Mouse (Mus musculus) liver, embryonic 16.5 days (tissue): ENCODE measurements around the gene Hectd4. TPM values are rescaled to one million over a fixed set of nuclear protein-coding genes. Genes with fewer than 3 reads are reported as not detected.
"Not testable (repeated sequence)": the region's sequence is repeated elsewhere in the genome, so short reads cannot be mapped to it uniquely, and the experiment has no call there.

ENCODE experiments used
- ATAC-seq: fragments of 200-750 bp; cut with Nextera tagmentation; 2 replicates; pipeline ENCODE4 v1.8.0; 2017; ENCODE audit warnings: low read depth, mild to moderate bottlenecking, moderate number of reproducible peaks, moderate library complexity
- H3K27ac ChIP-seq: fragments of 300-500 bp; sonication (generic); 2 replicates; pipeline ENCODE4 v1.5.1; 2014; ENCODE audit warnings: mild to moderate bottlenecking, low read length
- H3K27me3 ChIP-seq: fragments of 300-500 bp; sonication (generic); 2 replicates; pipeline ENCODE4 v1.6.1; 2014; ENCODE audit warnings: low read depth, low read length, mixed read lengths; ENCODE audit not compliant: control insufficient read depth, insufficient read depth
- H3K36me3 ChIP-seq: fragments of 300-500 bp; sonication (generic); 2 replicates; pipeline ENCODE4 v1.6.1; 2014; ENCODE audit warnings: mild to moderate bottlenecking; ENCODE audit not compliant: control insufficient read depth, insufficient read depth
- H3K4me1 ChIP-seq: fragments of 300-500 bp; sonication (generic); 2 replicates; pipeline ENCODE4 v1.6.1; 2014; ENCODE audit warnings: low read depth, low read length, mixed read lengths; ENCODE audit not compliant: control insufficient read depth
- H3K4me2 ChIP-seq: fragments of 300-500 bp; sonication (generic); 2 replicates; pipeline ENCODE4 v1.6.1; 2014; ENCODE audit warnings: low read depth, low read length, mixed read lengths
- H3K4me3 ChIP-seq: fragments of 300-500 bp; sonication (generic); 2 replicates; pipeline ENCODE4 v1.5.1; 2014; ENCODE audit warnings: low read depth, mild to moderate bottlenecking, low read length
- H3K9ac ChIP-seq: fragments of 300-500 bp; sonication (generic); 2 replicates; pipeline ENCODE4 v1.6.1; 2014; ENCODE audit warnings: low read depth, low read length
- H3K9me3 ChIP-seq: fragments of 300-500 bp; sonication (generic); replicated peaks from 2 replicates; pipeline ENCODE4 v1.6.1; 2016; ENCODE audit warnings: low read length; ENCODE audit not compliant: control insufficient read depth
- WGBS: fragments of 180-500 bp; shearing (Covaris S2); extraction: QIAGEN DNeasy Blood & Tissue Kit; methylation state at CpG from one replicate; pipeline ENCODE4 v1.1.7; 2014; ENCODE audit not compliant: insufficient replicate concordance; 5-methylcytosine and 5-hydroxymethylcytosine counted together
- polyA plus RNA-seq: library from polyadenylated mRNA; unstranded; fragments of >200 nt; fragmentation: Nextera tagmentation; extraction: Ambion mirVana; gene quantifications from 2 replicates; pipeline ENCODE4 v1.2.1, GENCODE M21; 2015

Hectd4 gene
- polyA plus RNA-seq, 1 experiment from 2014 or later = 8.7 TPM

DNA sequence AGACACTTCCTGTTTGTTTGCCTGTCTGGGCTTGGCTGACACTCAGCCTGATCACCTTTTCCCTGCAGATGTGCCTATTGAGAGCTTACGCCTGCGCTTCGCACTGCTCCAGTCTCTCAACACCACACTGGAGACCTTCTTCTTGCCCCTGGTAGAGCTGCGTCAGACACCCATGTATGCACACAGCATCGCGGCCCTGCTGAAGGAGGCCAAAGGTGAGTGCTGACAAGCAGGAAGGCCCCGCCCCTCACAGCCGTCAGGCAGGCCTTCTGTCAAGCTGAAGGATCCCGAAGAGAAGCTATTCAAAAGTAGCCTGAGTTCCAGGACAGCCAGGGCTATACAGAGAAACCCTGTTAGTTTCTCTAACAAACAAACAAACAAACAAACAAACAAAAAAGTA is 139.2 kb downstream of the Hectd4 start:
- no peak for ATAC-seq
- no peaks in the 10 kb centered on the region for H3K9me3 ChIP-seq
- H3K27ac ChIP-seq = no peak overlapping the region
- H3K4me1 ChIP-seq = peaks cover 3% of the 10 kb centered on the region; the same call in 1 of the 2 replicates
- 74% methylated on average over 9 of the region's 9 CpGs for WGBS
- H3K9ac ChIP-seq = no peak overlapping the region
- H3K27me3 ChIP-seq = no peaks in the 10 kb centered on the region
- no peak overlapping the region for H3K4me3 ChIP-seq
- H3K4me2 ChIP-seq = no peak overlapping the region
- peaks cover 100% of the 10 kb centered on the region for H3K36me3 ChIP-seq

DNA sequence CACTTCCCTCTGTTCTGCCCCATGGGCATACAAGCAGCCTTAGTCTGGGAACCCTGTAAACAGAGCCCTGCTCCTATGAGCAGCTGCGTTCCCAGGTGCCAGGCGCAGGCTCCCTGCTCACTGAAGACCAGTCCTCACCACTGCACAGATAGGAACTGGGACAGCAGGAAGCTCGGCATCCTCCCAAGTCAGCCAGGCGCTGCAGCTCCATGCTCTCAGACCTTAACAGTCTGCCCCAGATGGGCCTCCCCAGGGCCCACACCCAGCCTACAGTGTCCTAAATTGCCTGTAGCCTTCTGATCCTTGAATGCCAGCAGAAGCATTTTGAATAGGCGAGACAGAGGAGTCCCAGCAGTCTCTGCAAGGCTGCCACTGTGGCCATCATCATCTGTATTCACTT is 141.7 kb downstream of the Hectd4 start:
- 84% methylated on average over 5 of the region's 5 CpGs for WGBS
- Histone ChIP-seq H3K27ac (no peak overlapping the region), H3K4me3 (no peak overlapping the region), H3K27me3 (no peaks in the 10 kb centered on the region), H3K9me3 (no peaks in the 10 kb centered on the region), H3K4me2 (no peak overlapping the region), H3K4me1 (peaks cover 3% of the 10 kb centered on the region; the same call in 1 of the 2 replicates), H3K36me3 (peaks cover 100% of the 10 kb centered on the region), H3K9ac (no peak overlapping the region)
- ATAC-seq = no peak

DNA sequence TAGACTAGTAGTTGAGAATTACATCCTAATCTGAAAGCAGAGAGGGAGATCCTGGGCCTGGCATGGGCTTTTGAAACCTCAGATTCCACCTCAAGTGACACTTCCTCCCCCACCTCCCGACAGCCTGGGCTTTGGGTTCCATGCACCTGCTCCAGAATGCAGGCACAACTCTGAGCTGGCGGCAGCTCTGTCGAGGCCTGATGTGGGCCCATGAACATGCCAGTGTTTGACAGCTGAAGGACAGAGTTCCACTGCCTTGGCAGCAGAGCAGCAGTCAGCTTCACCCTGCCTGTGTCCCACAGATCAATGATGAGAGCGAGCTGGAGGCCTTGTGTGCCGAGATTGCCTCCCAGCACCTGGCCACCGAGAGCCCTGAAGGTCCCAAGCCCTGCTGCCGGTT is 143.4 kb downstream of the Hectd4 start:
- WGBS = 81% methylated on average over 7 of the region's 7 CpGs
- Histone ChIP-seq H3K4me2 (no peak overlapping the region), H3K4me3 (no peak overlapping the region), H3K36me3 (peaks cover 99% of the 10 kb centered on the region), H3K4me1 (peaks cover 3% of the 10 kb centered on the region; the same call in 1 of the 2 replicates), H3K9me3 (no peaks in the 10 kb centered on the region), H3K27ac (no peak overlapping the region), H3K9ac (no peak overlapping the region), H3K27me3 (no peaks in the 10 kb centered on the region)
- no peak for ATAC-seq

DNA sequence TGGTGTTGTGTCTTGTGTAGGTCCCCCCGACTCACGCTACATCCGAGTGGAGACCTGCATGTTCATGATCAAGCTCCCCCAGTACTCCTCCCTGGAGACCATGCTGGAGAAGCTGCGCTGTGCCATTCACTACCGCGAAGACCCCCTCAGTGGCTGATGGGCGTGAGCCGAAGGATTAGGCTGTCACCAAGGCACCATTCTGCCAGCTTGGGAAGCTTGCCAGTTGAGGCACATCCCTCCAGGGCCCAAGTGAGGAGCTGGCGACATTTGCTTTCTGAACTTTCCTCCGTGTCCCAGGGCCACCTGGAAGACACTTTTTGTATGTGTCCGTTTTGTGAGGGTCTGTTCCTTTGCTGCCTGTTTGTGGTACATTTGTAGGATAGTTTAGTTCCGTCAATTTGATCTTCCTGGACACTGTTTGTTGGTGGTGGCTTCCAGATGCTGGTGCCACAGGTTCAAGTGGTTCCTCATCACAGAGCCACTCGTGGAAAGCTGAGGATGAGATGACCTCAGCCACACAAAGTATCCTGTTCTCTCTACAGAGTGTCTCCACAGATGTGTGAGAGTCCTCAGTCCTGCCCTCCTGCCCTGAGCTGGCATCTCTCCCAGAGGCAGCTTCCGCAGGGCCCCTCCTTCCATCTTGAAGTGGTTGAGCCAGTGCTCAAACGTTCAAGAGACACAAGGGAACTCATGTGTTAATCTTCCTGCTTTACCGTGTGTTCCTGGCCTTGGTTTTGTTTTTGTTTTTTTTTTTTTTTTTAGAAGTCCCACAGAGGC is 146.6 kb downstream of the Hectd4 start:
- Histone ChIP-seq H3K36me3 (peaks cover 74% of the 10 kb centered on the region), H3K9me3 (no peaks in the 10 kb centered on the region), H3K4me3 (no peak overlapping the region), H3K27ac (no peak overlapping the region), H3K27me3 (no peaks in the 10 kb centered on the region), H3K4me1 (no peaks in the 10 kb centered on the region), H3K4me2 (no peak overlapping the region), H3K9ac (no peak overlapping the region)
- no peak for ATAC-seq
- WGBS = 83% methylated on average over 16 of the region's 16 CpGs

DNA sequence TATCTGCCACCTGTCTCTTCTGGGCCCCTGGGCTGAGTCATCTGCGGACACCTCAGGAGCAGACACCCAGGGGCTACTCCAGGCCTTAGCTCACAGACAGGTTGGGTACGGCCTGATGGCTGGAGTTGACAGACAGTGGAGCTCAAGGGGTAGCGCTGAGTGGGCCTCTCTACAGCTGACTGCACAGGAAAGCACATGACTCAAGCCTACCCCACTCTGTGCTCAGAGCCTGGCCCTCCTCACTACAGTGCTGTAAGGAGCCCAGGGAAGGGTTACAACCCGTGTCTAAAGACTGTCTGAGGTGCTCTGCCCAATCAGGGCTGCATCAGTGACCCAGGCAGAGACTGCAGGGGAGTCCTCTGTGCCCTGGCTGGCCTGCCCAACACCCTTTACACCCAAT is 147.2 kb downstream of the Hectd4 start:
- no peak overlapping the region for H3K9ac ChIP-seq
- no peak overlapping the region for H3K4me2 ChIP-seq
- ATAC-seq = no peak; the same call in 1 of the 2 replicates
- no peaks in the 10 kb centered on the region for H3K27me3 ChIP-seq
- peaks cover 67% of the 10 kb centered on the region for H3K36me3 ChIP-seq
- 79% methylated on average over 4 of the region's 4 CpGs for WGBS
- no peak overlapping the region for H3K4me3 ChIP-seq
- H3K9me3 ChIP-seq = no peaks in the 10 kb centered on the region
- no peaks in the 10 kb centered on the region for H3K4me1 ChIP-seq
- H3K27ac ChIP-seq = no peak overlapping the region

DNA sequence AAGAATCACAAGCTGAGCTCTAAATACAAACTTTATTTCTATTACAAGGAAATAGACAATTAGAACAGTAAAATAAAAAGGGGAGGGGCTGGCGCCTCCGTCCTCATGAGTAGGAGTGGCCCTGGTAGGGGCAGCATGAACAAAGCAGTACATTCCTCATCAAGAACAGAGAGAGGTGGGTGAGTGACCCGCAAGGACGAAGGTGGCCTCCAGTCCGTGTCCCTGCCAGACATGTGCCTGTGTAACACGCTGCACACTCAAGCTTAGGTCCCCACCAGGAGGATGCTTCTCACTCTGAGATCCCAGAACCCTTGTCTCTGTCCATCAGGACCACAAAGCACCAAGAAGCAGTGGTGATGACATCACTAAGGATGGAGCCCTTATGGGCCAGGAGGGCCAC is 151.7 kb downstream of the Hectd4 start:
- Histone ChIP-seq H3K27ac (no peak overlapping the region), H3K4me2 (no peak overlapping the region), H3K27me3 (no peaks in the 10 kb centered on the region), H3K9ac (no peak overlapping the region), H3K36me3 (peaks cover 30% of the 10 kb centered on the region), H3K4me1 (no peaks in the 10 kb centered on the region), H3K4me3 (no peak overlapping the region), H3K9me3 (no peaks in the 10 kb centered on the region)
- 80% methylated on average over 6 of the region's 6 CpGs for WGBS
- no peak for ATAC-seq

DNA sequence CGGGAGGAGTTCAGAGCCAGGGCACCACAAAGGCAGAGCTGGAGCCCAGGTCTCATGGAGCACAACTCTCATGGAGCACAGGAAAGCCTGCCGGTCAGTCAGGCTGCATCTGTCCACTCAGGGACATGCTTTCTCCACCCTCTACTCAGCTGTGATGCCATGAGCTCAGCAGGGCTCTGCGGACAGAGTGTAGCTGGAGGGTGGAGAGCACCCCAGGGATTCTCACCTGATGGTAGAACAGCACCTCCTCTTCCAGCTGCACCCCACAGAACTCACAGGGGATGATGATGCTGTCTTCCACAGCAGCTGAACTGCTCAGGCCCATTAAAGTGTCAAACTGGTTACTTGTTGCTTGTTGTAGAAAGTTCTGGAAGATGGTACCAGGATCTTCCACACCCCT is 154.8 kb downstream of the Hectd4 start:
- no peak for ATAC-seq
- Histone ChIP-seq H3K4me2 (no peak overlapping the region), H3K27me3 (no peaks in the 10 kb centered on the region), H3K36me3 (peaks cover 14% of the 10 kb centered on the region), H3K4me1 (no peaks in the 10 kb centered on the region), H3K27ac (no peak overlapping the region), H3K4me3 (no peak overlapping the region), H3K9ac (no peak overlapping the region), H3K9me3 (no peaks in the 10 kb centered on the region)
- WGBS = 91% methylated on average over 3 of the region's 3 CpGs

DNA sequence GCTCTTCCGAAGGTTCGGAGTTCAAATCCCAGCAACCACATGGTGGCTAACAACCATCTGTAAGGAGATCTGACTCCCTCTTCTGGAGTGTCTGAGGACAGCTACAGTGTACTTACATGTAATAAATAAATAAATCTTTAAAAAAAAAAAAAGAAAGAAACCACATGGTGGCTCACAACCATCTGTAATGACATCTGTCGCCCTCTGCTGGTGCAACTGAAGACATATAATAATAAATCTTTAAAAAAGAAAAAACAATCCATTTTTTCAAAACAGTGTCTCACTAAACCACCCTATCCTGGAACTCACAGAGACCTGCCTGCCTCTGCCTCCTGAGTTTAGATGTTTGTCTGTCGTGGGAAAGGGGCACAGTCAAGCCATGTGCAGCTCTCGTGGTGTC is 157.0 kb downstream of the Hectd4 start:
- not testable (repeated sequence) for ATAC-seq

DNA sequence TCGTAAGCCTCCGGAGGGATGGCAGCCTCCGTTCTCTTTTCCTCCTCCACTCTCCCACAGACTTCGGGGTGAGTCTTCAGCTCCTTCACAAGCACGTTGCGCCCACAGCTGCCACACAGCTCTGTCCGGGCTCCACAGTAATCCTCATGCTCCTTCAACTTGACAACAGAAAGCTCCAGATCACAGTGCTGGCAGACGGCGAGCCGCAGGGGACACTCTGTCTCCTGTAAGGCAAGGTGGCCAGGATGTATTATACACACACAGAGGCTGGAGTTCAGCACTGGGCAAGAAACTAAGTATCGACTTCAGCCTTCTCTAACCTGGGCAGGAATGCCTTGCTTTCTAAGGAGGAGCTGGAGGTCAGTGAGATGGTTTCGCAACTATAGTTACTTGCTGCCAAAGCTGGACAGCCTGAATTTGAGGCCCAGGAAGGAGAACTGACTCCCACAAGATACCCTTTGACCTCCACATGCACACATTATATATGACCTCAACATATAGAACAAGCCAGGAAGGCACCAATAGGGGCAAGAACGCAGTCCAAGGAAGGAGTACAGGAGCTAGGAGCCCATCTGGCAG is 158.7 kb downstream of the Hectd4 start:
- no peak overlapping the region for H3K27ac ChIP-seq
- 85% methylated on average over 13 of the region's 13 CpGs for WGBS

More for the DNA sequence above, 157.0 kb downstream of the Hectd4 start:
- not testable (repeated sequence) for H3K9me3 ChIP-seq, H3K9ac ChIP-seq, H3K4me1 ChIP-seq, H3K4me2 ChIP-seq, H3K27me3 ChIP-seq, H3K27ac ChIP-seq, H3K4me3 ChIP-seq
- H3K36me3 ChIP-seq = peaks cover 19% of the 10 kb centered on the region
- 56% methylated on average over 5 of the region's 5 CpGs for WGBS

More for the DNA sequence above, 158.7 kb downstream of the Hectd4 start:
- peaks cover 14% of the 10 kb centered on the region for H3K36me3 ChIP-seq
- ATAC-seq = no peak
- H3K9ac ChIP-seq = no peak overlapping the region
- H3K4me1 ChIP-seq = peaks cover 3% of the 10 kb centered on the region; the same call in 1 of the 2 replicates
- no peaks in the 10 kb centered on the region for H3K9me3 ChIP-seq
- H3K4me3 ChIP-seq = no peak overlapping the region
- H3K4me2 ChIP-seq = no peak overlapping the region
- H3K27me3 ChIP-seq = no peaks in the 10 kb centered on the region
